Mouse (Mus musculus) urinary bladder, postnatal 36 days (tissue): Measurements from ENCODE around the gene Gcdh.

Experiments
- DNase-seq, 2 experiments: peaks; one replicate each; pipeline ENCODE4 v3.0.0; 2022; ENCODE audit warnings: low spot score in 2 of 2, mixed read lengths in 1 of 2

The Gcdh gene

DNA sequence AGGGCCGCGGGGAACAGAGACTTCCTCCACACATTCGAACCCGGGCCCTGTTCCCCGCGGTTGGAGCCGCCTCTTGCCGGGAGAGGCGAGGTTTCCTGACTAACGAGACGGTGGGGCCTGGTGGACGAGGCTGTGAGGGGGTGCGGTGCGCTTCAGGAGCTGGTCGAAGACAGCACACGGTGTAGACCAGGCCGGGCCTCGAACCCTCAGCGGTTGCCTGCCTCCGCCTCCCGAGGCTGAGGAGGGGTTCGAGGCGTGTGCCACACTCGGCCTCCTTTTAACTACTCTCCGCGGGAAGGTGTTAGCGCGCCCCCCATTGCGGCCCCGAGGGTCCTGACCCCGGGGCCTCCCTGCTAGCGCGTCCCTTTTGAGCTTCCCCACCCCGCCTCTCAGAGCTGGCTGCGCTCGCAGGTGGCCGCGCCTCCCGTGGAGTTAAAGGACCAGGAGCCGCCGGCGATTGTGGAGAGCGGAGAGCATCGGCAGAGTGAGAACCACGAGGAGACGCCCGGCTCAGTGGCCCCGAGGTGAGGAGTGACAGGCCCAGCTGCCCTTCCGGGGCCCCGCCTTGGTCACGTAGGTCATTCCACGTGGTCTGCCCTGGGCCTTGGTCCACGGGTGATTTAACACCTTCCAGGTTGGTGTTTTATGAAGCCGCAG is 21.3 kb downstream of the Gcdh start:
- DNase-seq: peak; percentile 8 to 29

GRCm38 (mm10) chr8:84871376-84872308 is 22.1 kb downstream of the Gcdh start, which contains the start of gene Syce2:
TSS of gene Syce2 (plus strand) at chr8:84872111.
- peak; percentile 66 to 80 for DNase-seq

GRCm38 (mm10) chr8:84856864-84857441 is 36.8 kb downstream of the Gcdh start, which contains the start of gene Farsa:
TSS of gene Farsa (plus strand) at chr8:84856989.
- DNase-seq: peak; percentile 89 to 94

DNA sequence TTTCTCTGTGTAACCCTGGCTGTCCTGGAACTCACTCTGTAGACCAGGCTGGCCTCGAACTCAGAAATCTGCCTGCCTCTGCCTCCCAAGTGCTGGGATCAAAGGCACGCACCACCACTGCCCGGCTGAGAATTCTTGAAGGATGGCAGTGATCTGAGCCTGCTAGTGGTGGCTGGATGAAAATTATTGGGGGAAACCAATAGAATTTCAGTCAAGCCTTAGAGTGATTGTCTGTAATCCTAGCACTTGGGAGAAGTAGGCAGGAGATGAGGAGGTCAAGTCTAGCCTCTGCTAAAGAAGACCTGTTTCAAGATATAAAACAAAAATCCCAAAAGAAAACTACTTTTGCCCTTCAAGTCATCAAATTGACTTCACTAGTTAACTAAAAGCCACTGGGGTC is 37.3 kb downstream of the Gcdh start:
- DNase-seq: no peak

- DNase-seq: no peak
Observed at GRCm38 (mm10) chr8:84847684-84848435, 45.9 kb downstream of the Gcdh start.

- peak; percentile 97 to 99 for DNase-seq
Observed at GRCm38 (mm10) chr8:84846722-84847572, 46.8 kb downstream of the Gcdh start, which contains the start of gene Calr. TSS of gene Calr (minus strand) at chr8:84846934.

- DNase-seq: no peak
Observed at GRCm38 (mm10) chr8:84846094-84846721, 47.5 kb downstream of the Gcdh start.

GRCm38 (mm10) chr8:84845355-84846093 is 48.2 kb downstream of the Gcdh start:
- DNase-seq: peak in 1 of 2 experiments; percentile 33

DNA sequence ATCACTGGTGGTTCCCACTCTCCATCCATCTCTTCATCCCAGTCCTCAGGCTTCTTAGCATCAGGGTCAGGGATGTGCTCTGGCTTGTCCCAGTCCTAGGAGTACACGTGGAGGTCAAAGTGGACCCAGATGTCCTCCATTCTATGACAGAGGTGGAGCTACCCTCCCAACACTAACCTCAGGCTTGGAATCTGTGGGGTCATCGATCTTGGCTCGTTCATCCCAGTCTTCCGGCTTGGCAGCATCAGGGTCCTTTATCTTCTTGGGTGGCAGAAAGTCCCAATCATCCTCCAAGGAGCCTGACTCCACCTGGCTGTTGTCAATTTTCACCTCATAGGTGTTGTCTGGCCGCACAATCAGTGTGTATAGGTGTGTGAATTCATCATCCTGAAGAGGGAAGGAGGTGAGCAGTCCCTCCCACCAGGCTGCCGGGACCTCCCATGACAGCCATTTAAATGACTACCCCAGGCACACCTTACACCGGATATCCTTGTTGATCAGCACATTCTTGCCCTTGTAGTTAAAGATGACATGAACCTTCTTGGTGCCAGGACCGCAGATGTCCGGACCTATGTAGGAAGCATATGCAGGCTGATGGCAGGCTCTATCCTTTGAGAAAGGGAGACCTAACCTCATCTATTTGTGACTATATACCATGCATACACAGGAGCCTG is 49.2 kb downstream of the Gcdh start:
- DNase-seq: no peak

DNA sequence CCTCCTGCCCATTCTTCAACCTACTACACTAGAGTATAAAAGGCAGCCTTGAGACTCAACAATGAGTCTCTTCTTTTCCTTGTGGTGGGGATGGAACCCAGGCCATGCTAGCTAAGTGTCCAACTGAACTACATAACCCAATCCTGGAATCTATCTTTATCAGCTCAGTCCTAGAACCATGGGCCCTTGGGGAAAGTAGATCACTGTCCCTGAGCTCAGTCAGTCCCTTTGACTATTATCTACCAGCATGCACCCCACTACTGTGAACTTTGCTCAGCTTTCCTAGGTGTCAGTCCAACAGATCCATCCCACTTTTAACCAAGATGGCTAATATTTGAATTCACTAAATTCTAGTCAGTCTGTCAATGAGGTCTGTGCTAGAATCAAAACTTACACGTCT is 52.2 kb downstream of the Gcdh start:
- no peak for DNase-seq

GRCm38 (mm10) chr8:84840248-84840999 is 53.3 kb downstream of the Gcdh start, which contains the start of gene Rad23a:
TSS of gene Rad23a (minus strand) at chr8:84840665.
- peak; percentile 75 to 89 for DNase-seq

DNA sequence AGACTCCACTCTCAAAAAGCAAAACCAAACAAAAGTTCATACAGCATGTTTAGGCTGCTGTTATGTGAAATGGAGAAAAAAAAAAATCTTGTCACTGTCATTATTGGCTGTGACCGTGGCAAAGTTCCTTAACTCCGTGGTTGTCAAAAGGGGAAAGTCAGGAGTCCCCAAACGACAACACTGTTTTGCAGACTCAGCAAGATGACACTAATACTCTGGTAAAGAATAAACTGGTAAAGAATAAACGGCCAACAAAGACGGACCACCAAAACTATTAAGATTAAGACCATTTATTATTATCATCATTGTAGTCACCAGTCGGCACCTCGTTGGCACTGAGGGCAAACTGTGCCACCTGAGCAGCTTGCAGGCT is 53.9 kb downstream of the Gcdh start:
- DNase-seq: no peak

GRCm38 (mm10) chr8:84839411-84839810 is 54.3 kb downstream of the Gcdh start:
- no peak for DNase-seq

DNA sequence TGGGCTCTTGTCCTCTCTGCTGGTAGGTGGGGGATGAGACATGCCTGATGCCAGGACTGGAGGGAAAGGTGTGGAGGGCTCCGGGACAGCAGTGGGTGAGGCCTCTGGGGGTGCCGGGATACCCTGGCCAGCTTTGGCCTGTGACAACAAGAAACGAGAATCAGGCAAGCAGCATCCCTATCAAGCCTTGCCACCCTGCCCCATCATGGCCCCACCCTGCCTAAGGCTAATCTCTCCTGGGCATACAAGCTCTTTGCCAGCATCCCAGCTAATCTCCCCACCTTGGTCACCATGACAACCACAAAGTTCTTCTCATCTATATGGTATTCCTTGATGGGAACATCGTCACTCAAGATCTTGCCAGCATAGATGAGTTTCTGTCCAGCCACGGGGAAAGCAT is 55.2 kb downstream of the Gcdh start:
- no peak for DNase-seq

DNA sequence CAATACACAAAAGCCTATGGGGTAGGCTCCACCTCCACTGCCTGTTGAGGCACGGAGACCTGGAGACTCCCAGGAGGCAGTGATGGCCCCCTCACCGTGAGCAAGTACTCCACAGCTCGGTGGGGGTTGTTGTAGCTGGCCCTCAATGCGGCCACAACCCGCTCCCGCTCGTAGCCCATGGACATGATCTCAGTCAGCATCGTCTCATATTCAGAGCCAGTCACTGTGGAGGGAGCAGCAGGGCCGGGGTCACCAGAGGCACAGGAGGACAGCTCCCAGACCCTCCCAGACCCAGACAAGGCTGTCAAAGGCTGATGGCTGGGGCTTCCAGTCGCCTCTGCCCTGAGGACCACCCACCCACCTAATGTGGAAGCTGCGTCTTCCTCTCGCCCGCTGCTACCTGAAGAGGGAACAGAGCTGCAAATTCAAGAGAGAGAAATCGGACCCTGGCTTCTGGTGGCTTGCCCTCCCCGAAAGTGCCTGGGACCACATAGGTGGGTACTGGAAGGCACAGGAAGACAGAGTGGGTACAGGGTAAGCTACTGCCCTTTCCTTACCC is 55.7 kb downstream of the Gcdh start:
- DNase-seq: no peak

GRCm38 (mm10) chr8:84837149-84837911 is 56.4 kb downstream of the Gcdh start:
- DNase-seq: no peak
